Mouse (Mus musculus) heart, embryonic 12.5 days (tissue): ENCODE results near the gene Map2. TPM values are rescaled to one million over a fixed set of nuclear protein-coding genes. Genes with fewer than 3 reads are reported as not detected.

Source experiments
- ATAC-seq: fragments of 200-750 bp; cut with Nextera tagmentation; 2 replicates; pipeline ENCODE4 v1.8.0; 2017; ENCODE audit warnings: moderate TSS enrichment, moderate library complexity; ENCODE audit not compliant: insufficient number of reproducible peaks, low FRiP score
- H3K27ac ChIP-seq: fragments of 300-500 bp; sonication (generic); 2 replicates; pipeline ENCODE4 v1.5.1; 2016; ENCODE audit warnings: mild to moderate bottlenecking, moderate library complexity; ENCODE audit not compliant: poor library complexity, severe bottlenecking
- H3K27me3 ChIP-seq: fragments of 300-500 bp; sonication (generic); replicated peaks from 2 replicates; pipeline ENCODE4 v1.6.1; 2016; ENCODE audit warnings: mild to moderate bottlenecking, moderate library complexity
- H3K36me3 ChIP-seq: fragments of 300-500 bp; sonication (generic); 2 replicates; pipeline ENCODE4 v1.6.1; 2016; ENCODE audit warnings: mild to moderate bottlenecking, moderate library complexity
- H3K4me1 ChIP-seq: fragments of 300-500 bp; sonication (generic); replicated peaks from 2 replicates; pipeline ENCODE4 v1.6.1; 2016; ENCODE audit warnings: mild to moderate bottlenecking
- H3K4me2 ChIP-seq: fragments of 300-500 bp; sonication (generic); 2 replicates; pipeline ENCODE4 v1.6.1; 2016; ENCODE audit warnings: mild to moderate bottlenecking, moderate library complexity
- H3K4me3 ChIP-seq: fragments of 300-500 bp; sonication (generic); 2 replicates; pipeline ENCODE4 v1.5.1; 2016; ENCODE audit warnings: mild to moderate bottlenecking
- H3K9ac ChIP-seq: fragments of 300-500 bp; sonication (generic); 2 replicates; pipeline ENCODE4 v1.6.1; 2016; ENCODE audit warnings: mild to moderate bottlenecking, moderate library complexity
- H3K9me3 ChIP-seq: fragments of 300-500 bp; sonication (generic); replicated peaks from 2 replicates; pipeline ENCODE4 v1.6.1; 2016; ENCODE audit warnings: mild to moderate bottlenecking, moderate library complexity
- WGBS: fragments of 180-500 bp; shearing (Covaris S2); methylation state at CpG from one replicate; pipeline ENCODE4 v1.1.7; 2016; 5-methylcytosine and 5-hydroxymethylcytosine counted together
- polyA plus RNA-seq: library from polyadenylated mRNA; unstranded; fragments of >200 nt; fragmentation: Nextera tagmentation; extraction: Ambion mirVana; gene quantifications from 2 replicates; pipeline ENCODE4 v1.2.1, GENCODE M21; 2016

Gene Map2
- polyA plus RNA-seq = 3.9 and 4.0 TPM in 2 replicates

- Histone ChIP-seq H3K36me3 (no peaks in the 10 kb centered on the region), H3K27me3 (peaks cover 10% of the 10 kb centered on the region), H3K9ac (peak within 1 kb of the TSS; percentile 70), H3K4me1 (no peaks in the 10 kb centered on the region), H3K4me3 (peak within 1 kb of the TSS; percentile 75), H3K27ac (no peak within 1 kb of the TSS), H3K9me3 (no peaks in the 10 kb centered on the region), H3K4me2 (peak within 1 kb of the TSS; percentile 89)
- WGBS = under 1% methylated on average over 48 of the region's 61 CpGs
- ATAC-seq = peak; percentile 98
These were observed at the start of gene Map2 for GRCm38 (mm10) chr1:66175041-66175665. Gene Map2, plus strand, starts transcription at chr1:66175273.

- Histone ChIP-seq H3K27me3 (no peaks in the 10 kb centered on the region), H3K4me2 (no peak overlapping the region), H3K4me3 (no peak overlapping the region), H3K36me3 (no peaks in the 10 kb centered on the region), H3K4me1 (no peaks in the 10 kb centered on the region), H3K9me3 (no peaks in the 10 kb centered on the region), H3K9ac (no peak overlapping the region), H3K27ac (no peak overlapping the region)
- no peak for ATAC-seq
These were observed 42.1 kb upstream of the Map2 start for GRCm38 (mm10) chr1:66133014-66133413.

GRCm38 (mm10) chr1:66135324-66135723, 39.7 kb upstream of the Map2 start:
- Histone ChIP-seq H3K9ac (no peak overlapping the region), H3K36me3 (no peaks in the 10 kb centered on the region), H3K9me3 (no peaks in the 10 kb centered on the region), H3K27me3 (no peaks in the 10 kb centered on the region), H3K4me2 (no peak overlapping the region), H3K27ac (no peak overlapping the region), H3K4me1 (no peaks in the 10 kb centered on the region), H3K4me3 (no peak overlapping the region)
- no peak for ATAC-seq

GRCm38 (mm10) chr1:66140686-66141085, 34.4 kb upstream of the Map2 start:
- 76% methylated on average over 1 of the region's 1 CpGs for WGBS
- Histone ChIP-seq H3K9me3 (no peaks in the 10 kb centered on the region), H3K27me3 (no peaks in the 10 kb centered on the region), H3K9ac (no peak overlapping the region), H3K27ac (no peak overlapping the region), H3K4me3 (no peak overlapping the region), H3K36me3 (no peaks in the 10 kb centered on the region), H3K4me1 (no peaks in the 10 kb centered on the region), H3K4me2 (no peak overlapping the region)
- no peak for ATAC-seq

- Histone ChIP-seq H3K27ac (no peak overlapping the region), H3K27me3 (no peaks in the 10 kb centered on the region), H3K9ac (no peak overlapping the region), H3K4me1 (no peaks in the 10 kb centered on the region), H3K9me3 (no peaks in the 10 kb centered on the region), H3K4me2 (no peak overlapping the region), H3K4me3 (no peak overlapping the region), H3K36me3 (no peaks in the 10 kb centered on the region)
- ATAC-seq = no peak
- 67% methylated on average over 3 of the region's 3 CpGs for WGBS
These were observed 29.9 kb upstream of the Map2 start for GRCm38 (mm10) chr1:66145180-66145579.

- no peak overlapping the region for H3K9ac ChIP-seq
- H3K9me3 ChIP-seq = no peaks in the 10 kb centered on the region
- ATAC-seq = no peak
- no peaks in the 10 kb centered on the region for H3K4me1 ChIP-seq
- WGBS = 74% methylated on average over 2 of the region's 2 CpGs
- no peak overlapping the region for H3K4me2 ChIP-seq
- no peaks in the 10 kb centered on the region for H3K36me3 ChIP-seq
- no peak overlapping the region for H3K27ac ChIP-seq
- H3K27me3 ChIP-seq = no peaks in the 10 kb centered on the region
- no peak overlapping the region for H3K4me3 ChIP-seq
These were observed 26.1 kb upstream of the Map2 start for GRCm38 (mm10) chr1:66148825-66149514.

- WGBS = 71% methylated on average over 3 of the region's 3 CpGs
- Histone ChIP-seq H3K27ac (no peak overlapping the region), H3K9me3 (no peaks in the 10 kb centered on the region), H3K4me3 (no peak overlapping the region), H3K4me2 (no peak overlapping the region), H3K27me3 (no peaks in the 10 kb centered on the region), H3K4me1 (no peaks in the 10 kb centered on the region), H3K36me3 (no peaks in the 10 kb centered on the region), H3K9ac (no peak overlapping the region)
- no peak for ATAC-seq
These were observed 24.3 kb upstream of the Map2 start for GRCm38 (mm10) chr1:66150806-66151205.

GRCm38 (mm10) chr1:66157135-66157534, 17.9 kb upstream of the Map2 start:
- no peaks in the 10 kb centered on the region for H3K36me3 ChIP-seq
- no peak overlapping the region for H3K27ac ChIP-seq
- no peak for ATAC-seq
- H3K4me2 ChIP-seq = no peak overlapping the region
- H3K27me3 ChIP-seq = no peaks in the 10 kb centered on the region
- no peaks in the 10 kb centered on the region for H3K9me3 ChIP-seq
- H3K4me3 ChIP-seq = no peak overlapping the region
- 77% methylated on average over 2 of the region's 2 CpGs for WGBS
- no peaks in the 10 kb centered on the region for H3K4me1 ChIP-seq
- no peak overlapping the region for H3K9ac ChIP-seq

- ATAC-seq = no peak
- no peak overlapping the region for H3K4me3 ChIP-seq
These were observed 17.5 kb upstream of the Map2 start for GRCm38 (mm10) chr1:66157589-66157988.

GRCm38 (mm10) chr1:66164648-66165047, 10.4 kb upstream of the Map2 start:
- Histone ChIP-seq H3K36me3 (no peaks in the 10 kb centered on the region), H3K27ac (no peak overlapping the region), H3K4me1 (no peaks in the 10 kb centered on the region), H3K9ac (no peak overlapping the region), H3K9me3 (no peaks in the 10 kb centered on the region), H3K4me3 (no peak overlapping the region), H3K27me3 (no peaks in the 10 kb centered on the region), H3K4me2 (no peak overlapping the region)
- 66% methylated on average over 2 of the region's 2 CpGs for WGBS
- no peak for ATAC-seq

More at GRCm38 (mm10) chr1:66157589-66157988, 17.5 kb upstream of the Map2 start:
- no peaks in the 10 kb centered on the region for H3K36me3 ChIP-seq
- no peaks in the 10 kb centered on the region for H3K4me1 ChIP-seq
- H3K4me2 ChIP-seq = no peak overlapping the region
- H3K9ac ChIP-seq = no peak overlapping the region
- H3K27ac ChIP-seq = no peak overlapping the region
- no peaks in the 10 kb centered on the region for H3K9me3 ChIP-seq
- no peaks in the 10 kb centered on the region for H3K27me3 ChIP-seq

- H3K9ac ChIP-seq = no peak overlapping the region
- 62% methylated on average over 5 of the region's 5 CpGs for WGBS
- no peak overlapping the region for H3K4me3 ChIP-seq
- H3K27ac ChIP-seq = no peak overlapping the region
- no peaks in the 10 kb centered on the region for H3K4me1 ChIP-seq
- no peaks in the 10 kb centered on the region for H3K27me3 ChIP-seq
- no peaks in the 10 kb centered on the region for H3K9me3 ChIP-seq
- no peak overlapping the region for H3K4me2 ChIP-seq
- ATAC-seq = no peak
- no peaks in the 10 kb centered on the region for H3K36me3 ChIP-seq
These were observed 6.4 kb upstream of the Map2 start for GRCm38 (mm10) chr1:66168722-66169121.

- Histone ChIP-seq H3K4me3 (no peak overlapping the region), H3K4me1 (no peaks in the 10 kb centered on the region), H3K27me3 (peaks cover 6% of the 10 kb centered on the region), H3K4me2 (no peak overlapping the region), H3K27ac (no peak overlapping the region), H3K9me3 (no peaks in the 10 kb centered on the region), H3K9ac (no peak overlapping the region), H3K36me3 (no peaks in the 10 kb centered on the region)
- WGBS = 77% methylated on average over 3 of the region's 3 CpGs
- ATAC-seq = no peak
These were observed 2.9 kb upstream of the Map2 start for GRCm38 (mm10) chr1:66172127-66172526.
